Mouse (Mus musculus) midbrain, embryonic 14.5 days (tissue): ENCODE results near the gene Hemk1. TPM values are rescaled to one million over a fixed set of nuclear protein-coding genes. Genes with fewer than 3 reads are reported as not detected.
A peak's percentile ranks its signal among the peaks of the same experiment; 100 is the strongest.

Experiments
- ATAC-seq: fragments of 200-750 bp; cut with Nextera tagmentation; 2 replicates; pipeline ENCODE4 v1.8.0; 2017; ENCODE audit warnings: moderate number of reproducible peaks, moderate library complexity; ENCODE audit not compliant: low FRiP score, low TSS enrichment
- DNase-seq: peaks from one replicate; pipeline ENCODE4 v3.0.0-alpha.2; 2015
- H3K27ac ChIP-seq: fragments of 300-500 bp; sonication (generic); replicated peaks from 2 replicates; pipeline ENCODE4 v1.5.1; 2014; ENCODE audit warnings: mild to moderate bottlenecking, low read depth, low read length, moderate library complexity
- H3K27me3 ChIP-seq: fragments of 300-500 bp; sonication (generic); 2 replicates; pipeline ENCODE4 v1.6.1; 2014; ENCODE audit warnings: low read length, control low read depth, mixed read lengths; ENCODE audit not compliant: control insufficient read depth, insufficient read depth
- H3K36me3 ChIP-seq: fragments of 300-500 bp; sonication (generic); 2 replicates; pipeline ENCODE4 v1.6.1; 2014; ENCODE audit warnings: low read length, control low read depth; ENCODE audit not compliant: control insufficient read depth, insufficient read depth
- H3K4me1 ChIP-seq: fragments of 300-500 bp; sonication (generic); 2 replicates; pipeline ENCODE4 v1.6.1; 2014; ENCODE audit warnings: mild to moderate bottlenecking, antibody characterized with exemption, low read length, control low read depth; ENCODE audit not compliant: control insufficient read depth, insufficient read depth
- H3K4me2 ChIP-seq: fragments of 300-500 bp; sonication (generic); 2 replicates; pipeline ENCODE4 v1.6.1; 2014; ENCODE audit warnings: mild to moderate bottlenecking, low read length, moderate library complexity
- H3K4me3 ChIP-seq: fragments of 300-500 bp; sonication (generic); replicated peaks from 2 replicates; pipeline ENCODE4 v1.5.1; 2014; ENCODE audit warnings: low read depth, low read length
- H3K9ac ChIP-seq: fragments of 300-500 bp; sonication (generic); replicated peaks from 2 replicates; pipeline ENCODE4 v1.6.1; 2014; ENCODE audit warnings: mild to moderate bottlenecking, low read length, moderate library complexity
- H3K9me3 ChIP-seq: fragments of 300-500 bp; sonication (generic); 2 replicates; pipeline ENCODE4 v1.6.1; 2016; ENCODE audit warnings: low read length, control low read depth, mixed read lengths; ENCODE audit not compliant: control insufficient read depth
- WGBS: fragments of 180-500 bp; shearing (Covaris S2); extraction: QIAGEN DNeasy Blood & Tissue Kit; methylation state at CpG from one replicate; pipeline ENCODE4 v1.1.7; 2014; 5-methylcytosine and 5-hydroxymethylcytosine counted together
- polyA plus RNA-seq: library from polyadenylated mRNA; unstranded; fragments of >200 nt; fragmentation: Nextera tagmentation; extraction: Ambion mirVana; gene quantifications from 2 replicates; pipeline ENCODE4 v1.2.1, GENCODE M21; 2014

Gene Hemk1
- polyA plus RNA-seq, 1 experiment from 2014 or later = 21.7 TPM

GRCm38 (mm10) chr9:107324799-107325561, 13.2 kb downstream of the Hemk1 start:
- H3K4me3 ChIP-seq = no peak overlapping the region
- H3K9me3 ChIP-seq = no peaks in the 10 kb centered on the region
- no peaks in the 10 kb centered on the region for H3K27me3 ChIP-seq
- H3K4me2 ChIP-seq = no peak overlapping the region
- no peak for DNase-seq
- 47% methylated on average over 4 of the region's 4 CpGs for WGBS
- ATAC-seq = no peak
- no peak overlapping the region for H3K9ac ChIP-seq
- H3K27ac ChIP-seq = no peak overlapping the region
- H3K4me1 ChIP-seq = no peaks in the 10 kb centered on the region
- H3K36me3 ChIP-seq = peaks cover 9% of the 10 kb centered on the region; the same call in 1 of the 2 replicates

DNA sequence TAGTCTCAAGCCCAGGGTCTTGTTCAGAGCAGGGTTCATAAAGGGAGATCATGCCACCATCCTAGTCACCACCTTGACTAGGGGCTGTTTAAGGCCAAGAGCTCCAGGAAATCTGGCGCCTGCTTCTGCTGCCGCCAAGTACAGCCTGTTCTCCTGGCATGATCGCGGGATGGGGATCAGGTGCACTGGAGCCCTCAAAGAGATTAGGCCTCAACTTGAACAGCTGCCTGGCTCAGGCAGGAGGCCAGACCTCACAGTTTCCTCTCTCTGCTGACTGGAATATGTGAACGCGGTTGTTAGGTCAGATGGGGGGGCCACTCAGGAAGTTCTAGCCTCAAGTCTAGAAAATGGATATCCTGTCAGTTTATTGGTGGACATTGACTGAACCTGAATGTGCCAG, 14.6 kb downstream of the Hemk1 start:
- Histone ChIP-seq H3K27me3 (no peaks in the 10 kb centered on the region), H3K4me2 (no peak overlapping the region), H3K4me1 (no peaks in the 10 kb centered on the region), H3K27ac (no peak overlapping the region), H3K9me3 (no peaks in the 10 kb centered on the region), H3K36me3 (peaks cover 9% of the 10 kb centered on the region; the same call in 1 of the 2 replicates), H3K9ac (no peak overlapping the region), H3K4me3 (no peak overlapping the region)
- peak; percentile 23 for DNase-seq
- WGBS = 75% methylated on average over 6 of the region's 6 CpGs
- ATAC-seq = no peak

- no peak overlapping the region for H3K27ac ChIP-seq
- H3K27me3 ChIP-seq = no peaks in the 10 kb centered on the region
- no peak overlapping the region for H3K4me3 ChIP-seq
- no peak overlapping the region for H3K4me2 ChIP-seq
- H3K9me3 ChIP-seq = no peaks in the 10 kb centered on the region
- WGBS = 88% methylated on average over 8 of the region's 8 CpGs
- H3K9ac ChIP-seq = no peak overlapping the region
- 0 out of 2 replicates have a peak, but pooled peaks cover 2% of the 10 kb centered on the region for H3K36me3 ChIP-seq
- no peak for DNase-seq
- no peaks in the 10 kb centered on the region for H3K4me1 ChIP-seq
- no peak for ATAC-seq
Measured at GRCm38 (mm10) chr9:107322461-107323050, 15.6 kb downstream of the Hemk1 start.

DNA sequence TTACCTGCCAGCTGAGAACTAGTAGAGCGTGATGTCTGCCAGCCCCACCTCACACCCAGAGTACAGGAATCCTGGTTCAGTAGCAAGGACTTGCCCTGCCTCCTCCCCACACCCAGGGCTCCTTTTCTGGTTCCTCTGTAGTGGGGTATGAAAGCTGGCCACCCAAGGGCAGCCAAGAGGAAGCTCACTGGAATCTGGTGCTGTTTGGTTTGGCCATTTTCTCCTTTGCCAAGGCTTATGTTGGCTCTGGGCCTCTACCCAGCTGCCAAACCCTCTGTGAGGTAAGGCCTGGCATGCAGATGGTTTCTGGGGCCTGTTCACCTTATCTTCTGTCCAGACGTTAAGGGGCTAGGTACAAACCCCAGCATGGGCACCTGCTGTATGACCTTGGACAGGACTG, 22.4 kb downstream of the Hemk1 start:
- no peak overlapping the region for H3K4me2 ChIP-seq

GRCm38 (mm10) chr9:107313926-107314325, 24.2 kb downstream of the Hemk1 start:
- WGBS = 86% methylated on average over 3 of the region's 3 CpGs
- no peak for DNase-seq
- no peaks in the 10 kb centered on the region for H3K27me3 ChIP-seq
- H3K36me3 ChIP-seq = no peaks in the 10 kb centered on the region
- no peak overlapping the region for H3K9ac ChIP-seq
- no peak overlapping the region for H3K27ac ChIP-seq
- H3K4me2 ChIP-seq = no peak overlapping the region
- no peaks in the 10 kb centered on the region for H3K4me1 ChIP-seq
- H3K9me3 ChIP-seq = no peaks in the 10 kb centered on the region
- H3K4me3 ChIP-seq = no peak overlapping the region
- ATAC-seq = no peak

More for the DNA sequence above, 22.4 kb downstream of the Hemk1 start:
- Histone ChIP-seq H3K9me3 (no peaks in the 10 kb centered on the region), H3K36me3 (no peaks in the 10 kb centered on the region), H3K4me1 (no peaks in the 10 kb centered on the region), H3K27me3 (no peaks in the 10 kb centered on the region), H3K27ac (no peak overlapping the region), H3K4me3 (no peak overlapping the region), H3K9ac (no peak overlapping the region)
- 82% methylated on average over 2 of the region's 2 CpGs for WGBS
- DNase-seq (no peak), ATAC-seq (no peak)

DNA sequence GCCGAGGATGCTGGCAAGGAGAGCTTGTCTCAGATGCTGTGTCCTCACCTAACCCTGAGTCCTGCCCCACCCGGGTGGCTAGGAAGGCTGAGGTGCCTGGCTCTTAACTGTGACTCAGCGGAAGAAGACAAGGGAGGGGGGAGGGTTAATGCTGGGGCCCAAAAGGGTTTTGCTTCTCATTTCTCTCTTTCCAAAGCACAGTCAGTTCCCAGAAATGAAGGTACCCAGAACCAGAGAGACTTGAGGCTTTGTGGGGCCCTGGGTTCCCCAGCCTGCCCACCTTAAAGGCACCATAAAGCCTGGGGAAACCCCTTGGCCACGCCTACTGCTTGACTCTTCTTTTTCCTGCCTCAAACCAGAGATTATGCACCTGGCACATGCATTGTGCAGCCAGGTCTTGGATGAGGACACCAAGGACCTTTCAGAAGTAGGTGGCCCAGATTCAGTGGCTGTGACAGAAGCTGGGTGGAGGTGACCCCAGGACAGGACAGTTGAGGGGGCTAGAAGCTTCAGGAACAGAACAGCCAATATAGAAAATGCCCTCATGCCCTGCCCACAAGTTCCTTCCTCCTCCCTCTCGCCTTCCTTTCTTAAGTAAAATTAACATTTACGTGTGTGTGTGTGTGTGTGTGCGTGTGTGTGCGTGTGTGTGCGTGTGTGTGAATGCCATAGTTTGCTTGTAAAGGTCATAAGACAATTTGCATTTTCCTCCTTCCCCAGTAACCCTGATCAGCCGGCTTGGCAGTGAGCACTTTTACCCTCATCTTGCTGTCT, 25.2 kb downstream of the Hemk1 start:
- no peaks in the 10 kb centered on the region for H3K4me1 ChIP-seq
- DNase-seq (no peak), ATAC-seq (no peak)
- no peak overlapping the region for H3K27ac ChIP-seq
- H3K4me3 ChIP-seq = no peak overlapping the region
- no peaks in the 10 kb centered on the region for H3K27me3 ChIP-seq
- no peak overlapping the region for H3K4me2 ChIP-seq
- H3K9ac ChIP-seq = no peak overlapping the region
- WGBS = 78% methylated on average over 10 of the region's 10 CpGs
- H3K9me3 ChIP-seq = no peaks in the 10 kb centered on the region
- no peaks in the 10 kb centered on the region for H3K36me3 ChIP-seq

GRCm38 (mm10) chr9:107309600-107309999, 28.6 kb downstream of the Hemk1 start:
- no peak overlapping the region for H3K4me3 ChIP-seq
- no peak overlapping the region for H3K9ac ChIP-seq
- H3K27me3 ChIP-seq = no peaks in the 10 kb centered on the region
- H3K27ac ChIP-seq = no peak overlapping the region
- 77% methylated on average over 5 of the region's 5 CpGs for WGBS
- ATAC-seq (no peak), DNase-seq (no peak)
- no peaks in the 10 kb centered on the region for H3K4me1 ChIP-seq
- H3K4me2 ChIP-seq = no peak overlapping the region
- H3K36me3 ChIP-seq = no peaks in the 10 kb centered on the region
- no peaks in the 10 kb centered on the region for H3K9me3 ChIP-seq

GRCm38 (mm10) chr9:107309171-107309570, 29.0 kb downstream of the Hemk1 start:
- 85% methylated on average over 9 of the region's 9 CpGs for WGBS
- ATAC-seq = no peak

More at GRCm38 (mm10) chr9:107309171-107309570, 29.0 kb downstream of the Hemk1 start:
- DNase-seq = no peak
- H3K4me3 ChIP-seq = no peak overlapping the region
- H3K36me3 ChIP-seq = no peaks in the 10 kb centered on the region
- no peak overlapping the region for H3K9ac ChIP-seq
- no peak overlapping the region for H3K27ac ChIP-seq
- H3K4me1 ChIP-seq = no peaks in the 10 kb centered on the region
- no peaks in the 10 kb centered on the region for H3K9me3 ChIP-seq
- H3K4me2 ChIP-seq = no peak overlapping the region
- H3K27me3 ChIP-seq = no peaks in the 10 kb centered on the region
